Mouse (Mus musculus) testis, postnatal 14 days (tissue): ENCODE results near the gene Robo1.
A peak's percentile ranks its signal among the peaks of the same experiment; 100 is the strongest.

Source experiments
- DNase-seq: peaks from one replicate; pipeline ENCODE4 v3.0.0; 2021; ENCODE audit warnings: low spot score

Gene Robo1

DNA sequence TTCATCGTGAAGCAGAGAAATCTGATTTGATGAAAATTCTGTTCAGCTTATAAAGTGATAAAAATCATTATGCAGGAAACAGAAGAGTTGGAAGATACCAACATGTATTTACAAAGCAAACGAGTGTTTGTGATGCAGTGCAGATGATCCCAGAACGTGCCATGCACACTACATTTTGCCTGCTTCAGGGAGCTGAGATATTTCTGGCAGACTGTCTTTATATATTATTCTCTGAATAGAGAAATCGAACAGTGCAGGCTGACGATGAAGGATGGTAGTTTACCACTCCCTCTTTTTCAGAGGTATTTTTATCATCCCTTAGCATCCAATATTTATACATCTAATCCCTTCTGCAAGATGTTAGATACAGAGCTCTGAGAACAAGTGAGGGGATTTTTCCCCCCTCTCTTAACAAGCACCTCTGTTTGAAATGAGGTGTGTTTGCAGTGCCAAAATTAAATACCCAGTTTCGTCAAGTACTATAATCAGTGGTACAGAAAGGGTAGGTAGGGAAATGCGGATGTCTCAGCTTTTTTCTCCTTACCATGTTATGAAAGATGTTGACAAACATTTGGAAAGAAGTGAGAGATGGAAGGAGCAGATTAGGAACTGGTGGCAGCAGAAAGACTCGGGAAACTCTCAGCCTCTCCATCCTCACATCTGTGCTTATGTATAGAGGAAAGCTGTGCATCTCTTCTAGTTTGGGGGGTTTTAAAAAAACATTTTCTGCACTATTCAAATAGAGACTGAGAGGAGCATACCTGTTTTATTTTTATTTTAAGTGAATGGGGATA, at the start of gene Robo1:
Gene Robo1 (plus strand): TSS at position 770 of the 794 bp plus-strand sequence.
- no peak for DNase-seq

DNA sequence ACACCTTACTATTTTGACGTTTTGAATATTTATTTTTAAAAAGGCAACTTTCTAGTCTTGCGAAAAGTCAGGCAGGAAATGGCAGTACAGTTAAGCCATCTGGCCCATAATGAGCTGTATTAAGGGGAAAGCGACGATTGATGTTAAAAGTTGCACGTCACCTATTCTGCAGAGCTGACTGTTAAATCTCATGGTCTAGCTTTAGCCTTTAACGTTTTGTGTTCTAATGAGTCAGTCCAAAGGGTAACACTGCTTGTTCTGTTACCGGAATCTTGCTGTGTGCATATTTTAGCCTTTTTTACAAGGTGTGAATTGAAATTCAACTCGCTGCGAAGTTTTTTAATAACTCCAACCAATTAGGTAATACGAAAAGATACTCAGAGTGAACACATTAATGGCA, 40.3 kb upstream of the Robo1 start:
- no peak for DNase-seq

DNA sequence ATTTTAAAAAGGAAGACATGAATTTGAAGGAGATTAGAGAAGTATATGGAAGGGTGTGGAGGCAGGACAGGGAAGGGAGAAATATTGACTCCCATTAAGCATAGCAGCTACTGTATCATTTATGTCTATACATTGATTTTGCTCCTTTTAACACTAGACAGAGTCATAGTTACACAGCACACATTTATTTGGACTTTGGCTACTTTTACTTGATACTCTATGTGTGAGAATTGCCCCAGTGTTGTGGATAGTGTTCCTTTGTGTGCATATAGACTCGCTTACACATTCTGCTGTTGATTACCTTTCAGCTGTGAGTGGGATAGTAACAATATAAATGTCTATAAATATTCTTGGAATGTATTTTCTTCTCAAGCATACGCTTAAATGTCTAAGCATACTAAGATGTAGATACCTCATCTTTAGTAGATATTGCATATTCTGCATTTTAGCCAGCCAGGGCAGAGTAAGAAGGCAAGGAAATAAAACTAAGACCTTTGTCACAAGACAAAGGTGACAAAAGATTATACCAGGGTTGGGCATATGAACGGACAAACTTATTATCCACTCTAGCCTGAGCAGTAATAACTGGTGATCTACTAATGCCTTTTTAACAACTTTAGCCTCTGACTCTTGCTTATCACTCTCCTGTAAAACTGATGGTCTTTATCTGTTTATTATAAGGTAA, 31.6 kb upstream of the Robo1 start:
- DNase-seq, result no peak

DNA sequence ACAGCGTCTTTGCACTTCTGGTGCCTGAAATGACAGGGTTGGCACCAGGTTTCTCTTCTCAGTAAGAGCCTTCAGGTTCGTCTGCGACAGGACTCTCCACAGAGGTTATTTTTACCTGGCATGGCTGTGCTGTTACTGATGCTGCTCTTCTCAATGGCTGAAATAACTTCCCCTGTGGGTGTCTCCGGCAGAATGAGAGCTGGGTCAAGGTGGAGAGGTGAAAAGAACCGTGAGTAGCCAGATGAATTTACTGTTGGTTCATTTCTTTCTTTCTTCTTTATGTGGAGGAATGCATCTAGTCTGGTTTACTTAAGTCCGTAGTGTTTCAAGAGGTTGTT, 194 bp downstream of the Robo1 start:
- no peak for DNase-seq

DNA sequence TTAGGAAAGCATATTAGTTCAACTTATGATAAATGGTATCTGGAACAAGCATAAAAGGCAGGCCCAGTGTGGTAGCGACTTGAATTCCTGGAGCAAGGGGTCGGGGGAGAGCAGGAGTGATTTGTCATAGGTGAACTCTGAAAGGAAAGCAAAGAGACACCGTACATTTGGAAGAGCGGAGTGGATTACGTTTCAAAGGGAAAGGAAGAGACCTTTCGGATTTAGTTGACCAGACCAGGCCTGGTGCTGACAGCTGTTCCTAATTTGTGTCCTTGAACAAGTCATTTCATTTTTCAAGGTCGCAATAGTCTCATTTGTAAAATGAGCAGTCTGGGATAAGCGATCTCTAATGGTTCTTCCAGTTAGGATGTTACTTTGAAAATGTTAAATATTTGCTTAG, 19.2 kb downstream of the Robo1 start:
- no peak for DNase-seq

DNA sequence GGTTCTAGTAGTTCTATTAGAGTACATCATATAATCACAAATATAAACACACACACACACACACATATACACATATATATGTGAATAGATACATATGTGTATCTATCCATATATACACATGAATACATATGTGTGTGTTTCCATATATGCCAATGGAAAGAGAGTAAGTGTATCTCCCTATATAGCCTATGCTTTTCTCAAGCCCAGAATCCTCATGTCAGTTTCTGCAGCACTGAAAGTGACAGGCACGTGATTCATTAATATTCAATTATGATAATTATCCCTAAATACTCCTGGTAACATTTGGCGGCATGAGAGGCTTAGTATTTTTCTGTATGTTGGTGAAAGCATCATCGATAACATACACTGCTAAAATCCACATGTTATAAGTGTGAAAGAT, 20.5 kb downstream of the Robo1 start:
- no peak for DNase-seq

DNA sequence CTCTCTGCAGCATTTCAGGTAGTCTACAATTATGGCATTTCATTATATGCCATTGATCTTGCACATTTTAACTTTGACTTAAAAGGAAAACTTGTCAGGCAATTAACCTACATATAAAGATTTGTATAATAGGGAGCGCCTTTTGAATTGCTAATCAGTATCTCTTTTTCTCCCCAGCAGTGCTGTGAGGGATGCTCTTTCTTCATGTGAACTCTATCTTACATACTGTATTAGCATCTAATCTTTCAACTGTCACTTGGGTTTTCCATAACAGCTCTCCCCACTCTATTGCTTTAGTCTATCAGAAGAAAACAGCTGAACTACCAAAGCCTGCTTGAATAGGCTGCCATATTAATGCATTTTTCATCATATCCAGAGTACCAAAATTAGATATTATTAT, 29.7 kb downstream of the Robo1 start:
- DNase-seq, result no peak

DNA sequence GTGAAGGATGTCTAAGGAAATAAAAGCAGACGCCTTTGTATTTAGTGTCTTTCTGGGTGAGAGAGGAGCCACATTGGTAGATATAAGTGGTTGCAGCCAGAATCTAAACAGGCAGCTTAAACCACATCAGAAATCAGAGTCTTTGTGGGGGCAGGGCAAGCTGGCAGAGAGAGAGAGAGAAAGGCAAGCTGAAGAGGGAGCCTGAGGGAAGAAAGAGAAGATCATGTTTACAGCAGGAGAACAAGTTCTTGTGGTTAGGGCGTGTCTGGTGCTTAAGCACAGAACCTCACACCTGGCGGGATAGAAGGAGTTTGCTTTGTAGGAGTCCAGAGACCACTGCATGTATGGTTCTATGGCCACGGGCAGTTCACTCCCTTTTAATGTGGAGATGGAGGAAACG, 42.3 kb downstream of the Robo1 start:
- DNase-seq, result no peak

DNA sequence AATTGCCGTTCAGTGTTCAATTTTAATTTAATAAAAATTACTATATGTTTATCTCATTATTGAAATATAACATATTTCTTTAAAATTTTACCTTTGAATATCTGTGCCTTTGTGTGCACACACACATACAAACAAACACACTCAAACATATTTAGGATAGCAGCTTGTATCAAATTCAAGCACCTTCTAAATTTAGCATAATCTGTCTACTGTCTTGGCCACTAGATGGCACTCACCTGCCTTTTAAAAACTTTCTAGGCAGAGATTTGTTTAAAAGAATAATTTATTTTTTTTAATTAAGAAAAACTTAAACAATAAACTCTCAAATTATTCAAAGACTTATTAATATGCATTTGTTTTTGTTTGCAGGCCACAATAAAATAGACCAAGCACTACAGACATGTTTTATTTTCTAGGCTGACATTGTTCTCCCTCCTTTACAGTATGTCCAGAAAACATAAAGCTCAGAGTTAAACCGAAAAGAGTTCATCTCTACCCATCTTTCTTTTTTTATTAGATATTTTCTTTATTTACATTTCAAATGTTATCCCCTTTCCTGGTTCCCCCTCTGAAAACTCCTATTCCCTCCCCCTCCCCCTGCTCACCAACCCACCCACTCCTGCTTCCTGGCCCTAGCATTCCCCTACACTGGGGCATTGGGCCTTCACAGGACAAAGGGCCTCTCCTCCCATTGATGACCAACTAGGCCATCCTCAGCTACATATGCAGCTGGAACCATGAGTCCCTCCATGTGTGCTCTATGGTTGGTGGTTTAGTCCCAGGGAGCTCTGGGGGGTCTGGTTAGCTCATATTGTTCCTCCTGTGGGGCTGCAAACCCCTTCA, 48.6 kb downstream of the Robo1 start:
- DNase-seq, result no peak

DNA sequence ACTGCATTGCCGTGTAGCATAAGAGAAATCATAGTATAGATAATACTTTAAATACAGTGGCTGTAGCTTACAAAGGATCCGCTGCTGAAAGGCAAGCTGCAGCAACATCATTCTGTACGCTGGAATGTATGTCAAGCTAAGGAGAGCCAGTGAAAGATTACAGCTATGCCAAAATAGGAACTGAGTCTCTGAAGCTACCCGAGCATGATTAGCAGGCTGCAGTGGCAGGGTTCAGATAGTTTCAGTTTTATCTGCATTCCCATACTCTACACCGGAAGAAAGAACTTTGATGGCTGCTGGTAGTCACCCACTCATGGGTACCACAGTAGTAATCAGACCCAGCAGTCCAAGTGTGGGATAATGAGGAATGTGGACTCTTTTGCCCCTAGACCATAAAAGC, 68.8 kb downstream of the Robo1 start:
- DNase-seq, result no peak

DNA sequence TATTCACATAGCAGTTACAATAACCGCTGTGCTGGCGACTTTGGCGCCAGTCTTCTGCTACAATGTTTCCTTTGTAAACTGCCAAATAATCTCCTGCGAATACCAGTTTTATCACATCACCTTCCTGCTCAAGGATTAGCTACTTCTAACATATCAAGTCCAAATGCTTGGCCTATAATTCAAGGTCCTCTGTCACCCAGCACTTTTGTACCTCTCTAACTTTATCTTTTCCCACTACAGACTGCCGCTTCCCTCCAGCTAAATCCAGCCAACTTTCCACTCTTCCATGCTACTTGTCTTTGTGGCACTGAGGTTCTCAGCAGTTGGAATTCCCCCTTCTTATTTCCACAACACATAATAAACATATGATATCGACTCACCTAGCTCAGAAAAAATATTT, 73.7 kb downstream of the Robo1 start:
- peak; percentile 32 for DNase-seq

DNA sequence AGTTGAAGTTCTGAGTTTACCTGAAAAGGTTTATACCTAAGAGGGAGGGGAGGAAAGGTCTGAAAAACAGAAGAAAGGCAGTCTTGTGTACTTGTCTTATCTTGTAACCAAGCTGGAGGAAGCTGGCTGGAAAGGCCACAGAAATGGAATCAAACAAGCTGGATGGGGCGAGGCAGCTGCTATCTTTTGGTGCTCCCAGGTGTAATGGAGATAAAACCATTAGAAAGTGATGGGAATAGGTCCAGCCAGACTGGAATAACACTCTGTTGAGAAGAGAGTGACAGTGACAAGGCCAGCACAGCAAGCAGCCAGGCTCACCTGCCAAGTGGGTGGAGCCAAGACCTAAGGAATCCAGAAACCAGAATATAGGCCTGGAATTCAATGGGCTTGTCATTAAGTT, 75.5 kb downstream of the Robo1 start:
- DNase-seq, result no peak

DNA sequence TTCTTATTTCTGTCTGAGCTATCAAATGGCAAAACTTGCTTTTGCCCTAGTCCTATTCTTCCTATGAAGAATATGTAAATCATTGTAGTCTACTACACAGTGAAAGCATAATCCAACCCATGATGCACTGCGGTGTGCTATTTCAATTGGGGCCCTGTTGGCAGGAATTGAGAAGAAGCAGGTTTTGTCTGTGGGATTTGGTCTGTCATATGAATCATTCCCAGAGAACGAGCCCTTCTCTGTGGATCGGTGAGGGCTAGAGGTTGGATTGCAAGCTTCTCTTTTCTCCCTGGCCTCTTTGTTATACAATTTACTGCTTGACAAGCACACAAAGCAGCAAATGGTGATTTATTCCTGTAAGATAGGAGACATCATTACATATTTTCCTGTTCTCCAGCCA, 85.4 kb downstream of the Robo1 start:
- DNase-seq, result no peak

DNA sequence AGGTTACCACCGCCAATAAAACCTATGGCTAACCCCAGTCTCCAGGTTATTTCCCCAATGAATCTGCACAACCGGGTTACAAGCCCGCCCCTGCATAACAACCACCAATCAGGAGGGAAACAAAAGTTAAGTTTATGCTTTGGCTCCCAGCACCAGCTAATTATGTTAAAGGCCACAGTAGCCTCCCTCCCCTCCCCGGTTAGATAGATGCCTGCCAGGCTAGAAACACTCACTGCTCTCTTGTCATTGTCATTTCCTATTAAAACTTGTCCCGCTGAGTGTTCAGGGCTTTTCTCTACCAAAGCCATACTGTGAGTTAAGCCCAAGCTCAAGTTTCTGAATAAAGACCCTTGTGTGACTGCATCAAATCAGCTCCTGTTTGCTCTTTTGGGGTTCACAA, 90.7 kb downstream of the Robo1 start:
- DNase-seq, result no peak

DNA sequence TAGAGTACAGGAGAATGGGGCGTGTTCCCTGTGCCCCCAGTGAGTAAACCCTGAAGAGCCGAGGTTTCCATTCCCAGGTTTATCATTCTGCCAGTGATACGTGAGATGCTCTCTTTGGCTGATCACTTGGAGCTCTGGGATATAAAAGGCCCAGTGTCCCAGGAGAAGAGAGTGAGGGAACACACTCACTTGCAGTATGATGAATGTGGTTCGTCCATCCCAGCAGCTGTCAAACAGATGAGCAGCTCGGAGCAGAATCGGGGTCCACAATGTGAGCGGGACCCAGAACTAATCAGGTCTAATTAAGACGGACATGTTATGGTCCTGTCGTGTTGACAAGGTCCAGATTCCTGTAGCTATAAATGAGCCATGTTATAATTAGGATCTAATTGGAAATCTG, 94.3 kb downstream of the Robo1 start:
- DNase-seq, result no peak

DNA sequence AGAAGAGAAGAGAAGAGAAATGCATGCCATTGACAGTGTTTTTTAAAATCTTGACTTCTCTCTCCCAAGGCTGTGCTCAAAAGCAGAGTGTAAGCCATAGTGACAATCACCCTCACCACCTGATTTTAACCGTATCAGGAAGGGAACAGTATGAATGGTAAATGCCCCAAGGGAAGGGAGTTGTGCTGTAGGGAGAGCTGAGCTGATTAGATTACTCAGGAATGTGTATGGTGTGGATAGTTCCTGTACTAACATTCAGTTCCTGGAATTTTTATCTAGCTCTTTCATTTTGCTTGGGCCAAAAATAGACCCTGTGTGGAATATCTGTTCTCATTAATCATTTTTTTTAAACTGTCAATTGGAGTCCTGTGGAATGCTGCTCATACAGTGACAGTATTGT, 101.7 kb downstream of the Robo1 start:
- DNase-seq, result no peak

DNA sequence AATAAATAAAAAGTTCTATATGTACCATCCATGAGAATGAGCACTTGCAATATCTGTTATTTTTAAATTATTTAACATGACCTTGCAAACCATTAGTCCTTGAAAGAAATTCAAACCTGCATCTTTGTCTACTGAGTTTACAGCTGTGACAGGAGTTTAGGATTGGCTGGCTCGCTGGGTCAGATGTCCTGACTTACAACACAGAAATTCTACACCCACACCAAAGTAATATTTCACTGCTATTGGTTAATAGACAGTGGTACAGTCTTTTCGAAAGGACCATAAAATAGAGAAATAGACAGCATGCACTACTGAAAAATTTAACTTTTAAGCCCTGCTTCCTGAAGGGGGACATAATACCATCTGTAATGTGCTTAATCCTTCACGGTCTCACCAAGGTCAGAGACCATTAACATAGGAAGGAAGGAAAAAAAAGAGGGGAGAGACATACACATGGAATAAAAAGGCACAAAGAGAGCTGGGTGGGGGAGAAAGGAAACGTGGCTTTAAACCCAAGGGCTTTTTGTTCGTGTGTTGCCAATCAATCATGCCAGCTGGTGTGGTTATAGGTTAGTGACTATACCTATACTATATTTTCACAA, 103.7 kb downstream of the Robo1 start:
- DNase-seq, result no peak

DNA sequence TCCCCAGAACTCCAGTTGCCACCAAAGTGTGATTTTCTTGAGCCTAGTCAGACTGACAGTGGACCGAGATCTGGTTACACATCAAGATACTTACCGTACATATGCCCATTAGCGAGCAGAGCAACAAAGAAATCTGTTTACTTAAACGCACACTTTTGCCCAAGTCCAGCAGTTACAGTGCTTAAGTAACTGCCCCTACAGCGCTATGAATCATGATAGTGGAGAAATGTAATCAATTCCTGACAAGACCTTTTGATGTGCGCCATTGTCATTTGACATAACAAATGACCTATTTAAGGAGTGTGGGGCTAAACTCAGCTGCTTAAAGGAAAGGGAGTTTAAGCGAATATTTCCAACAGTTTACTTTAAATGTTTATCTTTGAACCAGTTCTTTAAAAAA, 104.8 kb downstream of the Robo1 start:
- no peak for DNase-seq

DNA sequence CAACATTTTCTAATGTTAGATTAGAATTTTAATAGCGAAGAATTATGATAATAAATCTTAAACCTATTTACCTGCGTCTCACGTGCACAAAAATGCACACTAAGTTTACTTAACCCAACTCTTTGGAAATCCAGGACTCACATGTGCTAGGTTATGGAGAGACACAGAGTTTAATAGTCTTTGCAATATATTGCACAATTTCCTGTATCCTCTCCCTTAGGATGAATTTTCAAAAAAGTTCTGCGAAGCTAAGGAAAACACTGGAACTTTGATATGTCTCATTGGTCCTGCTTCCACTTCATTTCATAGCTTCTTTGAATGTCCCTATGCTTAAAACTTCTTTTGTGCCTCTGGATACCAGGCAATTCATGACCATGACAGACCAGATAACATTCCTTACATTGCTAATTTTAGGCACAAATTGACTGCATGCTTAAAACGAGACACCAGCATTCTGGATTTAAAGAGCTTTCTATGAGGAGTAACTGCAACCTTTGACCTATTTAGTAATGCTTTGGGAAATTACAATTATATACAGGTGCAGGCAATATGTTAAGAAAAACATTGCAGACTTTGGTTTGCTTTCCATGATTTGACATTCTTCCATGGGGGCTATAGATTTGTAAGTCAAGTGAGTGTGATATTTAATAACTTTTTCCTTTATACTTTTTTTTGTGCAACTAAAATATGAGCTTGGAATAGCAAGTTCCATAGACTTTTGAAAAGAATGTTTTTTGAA, 111.4 kb downstream of the Robo1 start:
- no peak for DNase-seq

DNA sequence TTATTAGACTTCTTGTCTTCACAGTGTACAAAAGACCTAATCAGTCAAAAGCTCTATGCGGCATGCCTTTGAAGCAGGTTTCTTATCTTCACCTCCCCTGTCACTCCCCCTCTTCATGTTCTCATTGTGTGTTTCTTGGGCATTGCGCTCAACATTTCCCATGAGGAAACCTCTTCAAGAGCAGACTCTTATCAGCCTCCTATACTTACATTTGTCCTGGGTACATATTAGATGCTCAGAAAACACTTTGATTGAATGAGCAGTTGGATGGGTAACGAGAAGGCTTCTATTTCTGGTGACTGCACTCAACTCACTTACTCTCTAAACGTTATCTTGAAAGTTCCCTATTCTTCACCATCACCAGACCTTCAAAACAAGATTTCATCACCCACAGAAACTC, 114.3 kb downstream of the Robo1 start:
- DNase-seq, result no peak

DNA sequence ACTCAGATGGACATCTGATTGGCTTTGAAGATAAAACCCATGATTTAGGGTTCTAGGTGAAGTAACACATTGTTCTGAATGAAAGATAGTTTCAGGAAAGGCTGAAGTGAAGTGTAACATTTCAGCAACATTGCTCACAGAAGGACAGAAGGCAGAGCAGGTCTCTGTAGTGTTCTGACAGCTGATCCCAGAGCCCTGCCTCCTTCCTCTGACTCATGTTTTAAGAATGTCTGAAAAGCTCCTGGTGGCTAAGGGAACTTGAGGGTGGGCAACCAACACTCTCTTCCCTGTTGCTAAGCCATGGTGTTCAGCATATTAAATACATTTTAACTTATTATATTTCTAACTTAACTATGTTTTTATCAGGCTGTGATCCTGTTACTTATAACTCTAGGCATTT, 126.3 kb downstream of the Robo1 start:
- DNase-seq, result no peak
